Mouse (Mus musculus) telencephalon, adult 2 months (tissue): ENCODE data around the gene Actr1b.
"Not testable (repeated sequence)": the region's sequence is repeated elsewhere in the genome, so short reads cannot be mapped to it uniquely, and the experiment has no call there.

ENCODE experiments used
- DNase-seq: peaks from one replicate; pipeline ENCODE4 v3.0.0-alpha.2; 2011; ENCODE audit warnings: low read depth, low spot score

The Actr1b gene

GRCm38 (mm10) chr1:36707166-36707565 lies 7.1 kb downstream of the Actr1b start:
- DNase-seq: peak; percentile 48

GRCm38 (mm10) chr1:36697030-36697429 lies 17.2 kb downstream of the Actr1b start:
- no peak for DNase-seq

GRCm38 (mm10) chr1:36696411-36696810 lies 17.8 kb downstream of the Actr1b start:
- no peak for DNase-seq

GRCm38 (mm10) chr1:36694871-36695270 lies 19.4 kb downstream of the Actr1b start:
- no peak for DNase-seq

- peak; percentile 97 for DNase-seq
These were observed 22.7 kb downstream of the Actr1b start, which contains the start of gene Cox5b for GRCm38 (mm10) chr1:36691271-36692155. Gene Cox5b (plus strand): TSS chr1:36691449.

GRCm38 (mm10) chr1:36690671-36691235 lies 23.5 kb downstream of the Actr1b start:
- DNase-seq: no peak

- peak; percentile 76 for DNase-seq
These were observed 30.3 kb downstream of the Actr1b start for GRCm38 (mm10) chr1:36683810-36684467.

- no peak for DNase-seq
These were observed 31.4 kb downstream of the Actr1b start, which contains the start of gene Fam178b for GRCm38 (mm10) chr1:36682620-36683355. Gene Fam178b (minus strand): TSS chr1:36683183.

GRCm38 (mm10) chr1:36680893-36681292 lies 33.3 kb downstream of the Actr1b start:
- DNase-seq: no peak

- no peak for DNase-seq
These were observed 39.3 kb downstream of the Actr1b start for GRCm38 (mm10) chr1:36674936-36675335.

GRCm38 (mm10) chr1:36672648-36673350 lies 41.4 kb downstream of the Actr1b start:
- DNase-seq: no peak

GRCm38 (mm10) chr1:36671260-36671659 lies 43.0 kb downstream of the Actr1b start:
- no peak for DNase-seq

- no peak for DNase-seq
These were observed 44.0 kb downstream of the Actr1b start for GRCm38 (mm10) chr1:36670256-36670655.

- DNase-seq: not testable (repeated sequence)
These were observed 46.2 kb downstream of the Actr1b start for GRCm38 (mm10) chr1:36668007-36668406.

- no peak for DNase-seq
These were observed 48.3 kb downstream of the Actr1b start for GRCm38 (mm10) chr1:36665934-36666333.

- no peak for DNase-seq
These were observed 49.0 kb downstream of the Actr1b start for GRCm38 (mm10) chr1:36665165-36665723.

GRCm38 (mm10) chr1:36664457-36664856 lies 49.8 kb downstream of the Actr1b start:
- DNase-seq: no peak

GRCm38 (mm10) chr1:36658621-36659399 lies 55.4 kb downstream of the Actr1b start:
- DNase-seq: no peak

- no peak for DNase-seq
These were observed 56.4 kb downstream of the Actr1b start for GRCm38 (mm10) chr1:36657658-36658415.
